Mouse (Mus musculus): ENCODE data around the gene Gif. TPM values are rescaled to one million over a fixed set of nuclear protein-coding genes. Genes with fewer than 3 reads are reported as not detected.

Gif gene
- total RNA-seq, 2 experiments from 2014 or later, result not detected

- no peak for DNase-seq (ENCODE audit: low spot score in 2 of 2)
Measured at GRCm38 (mm10) chr19:11793741-11794359, 46.5 kb downstream of the Gif start.

- no peak for DNase-seq (ENCODE audit: low spot score in 2 of 2)
Measured at GRCm38 (mm10) chr19:11794447-11794846, 47.1 kb downstream of the Gif start.

- DNase-seq (ENCODE audit: low spot score in 2 of 2), result no peak
Measured at GRCm38 (mm10) chr19:11800531-11801315, 53.4 kb downstream of the Gif start.

GRCm38 (mm10) chr19:11804423-11804822 lies 57.1 kb downstream of the Gif start:
- DNase-seq (ENCODE audit: low spot score in 2 of 2), result no peak

- DNase-seq (ENCODE audit: low spot score in 2 of 2), result no peak
Measured at GRCm38 (mm10) chr19:11807251-11807650, 59.9 kb downstream of the Gif start.

GRCm38 (mm10) chr19:11807822-11808221 lies 60.5 kb downstream of the Gif start:
- no peak for DNase-seq (ENCODE audit: low spot score in 2 of 2)

- no peak for DNase-seq (ENCODE audit: low spot score in 2 of 2)
Measured at GRCm38 (mm10) chr19:11808452-11808851, 61.1 kb downstream of the Gif start.

- DNase-seq (ENCODE audit: low spot score in 2 of 2), result no peak
Measured at GRCm38 (mm10) chr19:11810003-11810758, 62.8 kb downstream of the Gif start.

GRCm38 (mm10) chr19:11810856-11811255 lies 63.5 kb downstream of the Gif start:
- no peak for DNase-seq (ENCODE audit: low spot score in 2 of 2)

- DNase-seq (ENCODE audit: low spot score in 2 of 2), result no peak
Measured at GRCm38 (mm10) chr19:11811688-11812365, 64.5 kb downstream of the Gif start.

Other genes starting within 250 kb of the Gif start
- 1 to 10 TPM; 1.2 to 2.1 TPM for gene Ms4a6b, start 231.0 kb upstream of the Gif start, total RNA-seq (2021)
- not detected for gene Ms4a4d, start 210.8 kb upstream of the Gif start, total RNA-seq (2021)
- gene Ms4a6d, start 142.7 kb upstream of the Gif start, total RNA-seq (2021), result 1 to 10 TPM in 1 of 2 experiments, under 1 TPM in 1; 0.25 to 1.2 TPM
- gene Ms4a2, start 123.8 kb upstream of the Gif start, total RNA-seq (2021), result not detected
- gene Ms4a3, start 106.7 kb upstream of the Gif start, total RNA-seq (2021), result not detected
- not detected for gene Oosp2, start 87.0 kb upstream of the Gif start, total RNA-seq (2021)
- not detected for gene Oosp1, start 56.4 kb upstream of the Gif start, total RNA-seq (2021)
- gene Oosp3, start 50.5 kb upstream of the Gif start, total RNA-seq (2021), result not detected
- 10 to 100 TPM; 45.4 to 46.7 TPM for gene Mrpl16, start 22.8 kb downstream of the Gif start, total RNA-seq (2021)
- gene Stx3, start 71.8 kb downstream of the Gif start, total RNA-seq (2021), result 10 to 100 TPM; 19.1 to 23.2 TPM
- not detected for gene Olfr1417, start 91.7 kb downstream of the Gif start, total RNA-seq (2021)
- gene Olfr1418, start 113.5 kb downstream of the Gif start, total RNA-seq (2021), result not detected
- not detected for gene Olfr1419, start 127.6 kb downstream of the Gif start, total RNA-seq (2021)
- not detected for gene Olfr1420, start 139.0 kb downstream of the Gif start, total RNA-seq (2021)
- gene Patl1, start 164.8 kb downstream of the Gif start, total RNA-seq (2021), result 10 to 100 TPM; 20.3 to 22.3 TPM
- 10 to 100 TPM; 54.2 to 56.3 TPM for gene Osbp, start 218.4 kb downstream of the Gif start, total RNA-seq (2021)

Measured in layer of hippocampus, postnatal 10 days (tissue).